Mouse (Mus musculus): Measurements from ENCODE around the gene Fbxo27. TPM values are rescaled to one million over a fixed set of nuclear protein-coding genes. Genes with fewer than 3 reads are reported as not detected.
A peak's percentile ranks its signal among the peaks of the same experiment; 100 is the strongest.

Gene Fbxo27
- 1.4 and 1.7 TPM in 2 replicates for polyA plus RNA-seq (2014; fragmentation: Nextera tagmentation; extraction: Ambion mirVana)

DNA sequence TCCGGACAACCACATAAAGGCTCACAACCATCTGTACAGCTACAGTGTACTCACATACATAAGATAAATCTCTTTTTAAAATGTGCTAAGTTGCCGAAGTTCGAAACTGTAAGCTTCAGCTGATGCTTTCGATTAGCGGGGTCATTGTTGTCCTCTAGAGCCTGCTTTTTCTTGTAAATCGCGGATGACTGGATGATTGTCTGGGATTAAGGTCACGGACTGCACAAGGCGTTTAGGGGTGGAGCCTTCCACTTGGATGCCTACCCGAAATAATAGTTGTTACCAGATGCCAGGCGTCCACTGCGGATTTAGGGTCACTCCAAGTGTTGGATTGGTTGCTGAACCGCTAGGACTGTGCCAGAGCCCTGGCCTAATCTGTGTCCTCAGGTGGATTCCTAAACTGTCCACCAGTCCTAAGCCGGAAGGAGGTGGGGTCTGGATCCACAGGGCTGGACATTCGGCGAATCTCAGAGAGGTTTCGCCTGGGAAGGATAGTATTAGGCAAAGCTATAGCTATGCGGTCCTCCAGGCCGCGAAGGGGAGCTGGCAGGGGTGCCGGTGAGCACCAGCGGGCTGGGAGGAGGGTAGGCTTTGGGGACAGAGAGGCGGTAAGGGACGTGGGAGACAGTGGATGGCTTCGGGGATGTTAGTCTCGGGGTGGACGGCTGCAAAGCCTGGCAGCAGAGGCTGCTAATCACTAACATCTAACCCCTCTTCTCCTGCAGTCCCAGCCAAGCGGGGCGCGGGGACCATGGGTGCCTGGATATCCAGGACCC, at the start of gene Fbxo27:
Fbxo27 (plus strand) TSS at position 305 of the 776 bp plus-strand sequence.
- H3K27ac ChIP-seq (ENCODE audit: low read depth, low read length) = no peak within 1 kb of the TSS
- ATAC-seq (replicated peaks; ENCODE audit: low FRiP score) = no peak
- H3K4me1 ChIP-seq (replicated peaks; ENCODE audit: control insufficient read depth, insufficient read depth, low read length) = peaks cover 3% of the 10 kb centered on the region; the same call in 1 of the 2 replicates
- no peaks in the 10 kb centered on the region; the same call in 1 of the 2 replicates for H3K36me3 ChIP-seq (ENCODE audit: control insufficient read depth, insufficient read depth, low read length)
- WGBS = 35% methylated on average over 30 of the region's 30 CpGs
- peak within 1 kb of the TSS; percentile 74 for H3K4me2 ChIP-seq
- no peaks in the 10 kb centered on the region for H3K9me3 ChIP-seq (ENCODE audit: control insufficient read depth, low read length)
- H3K4me3 ChIP-seq (ENCODE audit: low read depth, low read length) = peak within 1 kb of the TSS; percentile 43
- H3K9ac ChIP-seq (ENCODE audit: low read depth, low read length) = 0 out of 2 replicates have a peak within 1 kb of the TSS, but pooled peaks have one; percentile 8
- no peak for DNase-seq (ENCODE audit: low spot score)
- H3K27me3 ChIP-seq (replicated peaks; ENCODE audit: control insufficient read depth, insufficient read depth, low read length) = peaks cover 31% of the 10 kb centered on the region

DNA sequence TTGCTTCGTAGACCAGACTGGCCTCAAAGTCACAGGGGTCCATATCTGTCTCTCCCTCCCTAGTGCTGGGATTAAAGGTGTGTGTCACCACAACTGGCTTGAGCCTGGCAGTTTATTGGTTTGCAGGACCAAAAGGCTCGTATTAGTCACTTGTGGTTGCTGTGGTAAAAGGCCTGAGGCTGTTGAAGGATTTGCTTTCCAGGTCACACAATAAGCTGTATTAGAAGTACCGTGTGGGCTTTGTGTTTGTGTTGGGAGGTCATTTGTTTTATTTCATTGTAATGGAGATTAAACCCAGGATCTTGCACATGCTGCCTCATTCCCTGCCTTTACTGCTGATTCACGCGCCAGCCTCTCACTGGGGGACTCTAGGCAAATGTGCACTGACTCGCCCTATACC, 47.3 kb upstream of the Fbxo27 start:
- H3K9ac ChIP-seq (ENCODE audit: low read depth, low read length) = no peak overlapping the region
- H3K27ac ChIP-seq (ENCODE audit: low read depth, low read length) = no peak overlapping the region
- ATAC-seq (replicated peaks; ENCODE audit: low FRiP score) = no peak
- no peaks in the 10 kb centered on the region for H3K27me3 ChIP-seq (replicated peaks; ENCODE audit: control insufficient read depth, insufficient read depth, low read length)
- H3K4me2 ChIP-seq = no peak overlapping the region
- no peaks in the 10 kb centered on the region for H3K4me1 ChIP-seq (replicated peaks; ENCODE audit: control insufficient read depth, insufficient read depth, low read length)
- no peaks in the 10 kb centered on the region for H3K36me3 ChIP-seq (ENCODE audit: control insufficient read depth, insufficient read depth, low read length)
- 75% methylated on average over 6 of the region's 6 CpGs for WGBS
- no peaks in the 10 kb centered on the region for H3K9me3 ChIP-seq (ENCODE audit: control insufficient read depth, low read length)
- H3K4me3 ChIP-seq (ENCODE audit: low read depth, low read length) = no peak overlapping the region
- DNase-seq (ENCODE audit: low spot score) = no peak

DNA sequence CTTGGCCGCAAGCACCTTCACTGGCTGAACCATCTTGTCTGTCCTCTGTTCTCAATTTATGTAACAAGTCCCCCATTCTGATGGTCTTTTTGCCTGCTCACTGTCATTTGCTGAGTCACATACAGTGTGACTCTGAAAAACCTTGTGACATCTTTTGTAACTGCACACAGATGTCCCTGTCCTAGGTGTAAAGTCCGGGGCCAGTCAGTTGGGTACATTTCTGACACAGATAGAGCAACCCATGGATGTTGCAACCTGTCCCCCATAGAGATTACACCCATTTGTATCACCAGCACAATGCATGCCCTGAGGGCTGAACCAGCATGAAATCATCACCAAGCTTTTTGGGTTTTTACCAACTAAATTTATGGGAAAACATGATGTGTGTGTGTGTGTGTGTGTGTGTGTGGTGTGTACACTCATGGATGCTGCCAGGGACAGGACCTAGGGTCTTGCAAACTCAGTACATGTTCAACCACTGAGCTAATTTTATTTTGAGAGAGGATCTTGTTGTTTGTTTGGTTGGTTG, 46.6 kb upstream of the Fbxo27 start:
- H3K27ac ChIP-seq (ENCODE audit: low read depth, low read length) = no peak overlapping the region
- no peak overlapping the region for H3K4me3 ChIP-seq (ENCODE audit: low read depth, low read length)
- ATAC-seq (replicated peaks; ENCODE audit: low FRiP score) = no peak
- no peaks in the 10 kb centered on the region for H3K36me3 ChIP-seq (ENCODE audit: control insufficient read depth, insufficient read depth, low read length)
- no peak for DNase-seq (ENCODE audit: low spot score)
- no peak overlapping the region for H3K4me2 ChIP-seq
- H3K4me1 ChIP-seq (replicated peaks; ENCODE audit: control insufficient read depth, insufficient read depth, low read length) = no peaks in the 10 kb centered on the region
- WGBS = 81% methylated on average over 2 of the region's 2 CpGs
- H3K27me3 ChIP-seq (replicated peaks; ENCODE audit: control insufficient read depth, insufficient read depth, low read length) = no peaks in the 10 kb centered on the region
- no peak overlapping the region for H3K9ac ChIP-seq (ENCODE audit: low read depth, low read length)
- H3K9me3 ChIP-seq (ENCODE audit: control insufficient read depth, low read length) = no peaks in the 10 kb centered on the region

DNA sequence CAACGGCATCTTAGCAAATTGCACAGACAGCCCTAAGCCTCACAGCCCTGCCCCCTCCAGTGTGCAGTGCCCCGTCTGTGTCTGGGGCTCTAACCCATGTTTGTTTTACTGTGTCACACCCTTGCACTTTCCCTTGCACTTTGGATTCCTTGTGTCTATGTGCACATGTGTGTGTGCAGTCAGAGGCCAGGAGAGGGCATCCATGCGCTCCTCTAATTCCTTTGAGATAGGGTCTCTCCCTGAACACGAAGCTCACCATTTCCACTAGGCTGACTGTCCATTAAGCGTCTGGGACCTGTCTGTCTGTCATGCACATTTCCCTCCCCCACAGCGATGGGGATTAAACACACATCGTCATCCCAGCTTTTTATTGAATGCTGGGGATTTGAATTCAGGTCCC, 45.6 kb upstream of the Fbxo27 start:
- Histone ChIP-seq H3K4me1 (replicated peaks; ENCODE audit: control insufficient read depth, insufficient read depth, low read length) (no peaks in the 10 kb centered on the region), H3K36me3 (ENCODE audit: control insufficient read depth, insufficient read depth, low read length) (no peaks in the 10 kb centered on the region), H3K4me2 (no peak overlapping the region), H3K27ac (ENCODE audit: low read depth, low read length) (no peak overlapping the region), H3K9me3 (ENCODE audit: control insufficient read depth, low read length) (no peaks in the 10 kb centered on the region), H3K4me3 (ENCODE audit: low read depth, low read length) (no peak overlapping the region), H3K9ac (ENCODE audit: low read depth, low read length) (no peak overlapping the region), H3K27me3 (replicated peaks; ENCODE audit: control insufficient read depth, insufficient read depth, low read length) (no peaks in the 10 kb centered on the region)
- 54% methylated on average over 7 of the region's 7 CpGs for WGBS
- ATAC-seq (replicated peaks; ENCODE audit: low FRiP score) (no peak), DNase-seq (ENCODE audit: low spot score) (no peak)

DNA sequence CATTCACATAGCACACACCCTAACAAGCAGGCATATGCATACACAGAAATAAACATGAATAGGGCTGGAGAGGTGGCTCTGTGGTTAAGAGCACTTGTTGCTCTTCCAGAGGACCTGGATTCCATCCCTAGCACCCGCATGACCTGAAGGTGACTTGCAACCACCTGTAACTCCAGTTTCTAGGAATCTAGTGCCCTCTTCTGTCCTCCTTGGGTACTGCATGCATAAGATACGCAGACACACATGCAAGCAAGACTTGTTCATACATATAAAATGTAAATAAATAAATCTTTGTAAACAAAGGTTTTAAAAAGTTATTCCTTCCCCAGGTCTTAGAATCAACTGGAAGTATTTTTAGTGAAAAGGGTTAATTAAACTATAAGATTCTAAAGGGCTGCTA, 41.5 kb upstream of the Fbxo27 start:
- Histone ChIP-seq H3K36me3 (ENCODE audit: control insufficient read depth, insufficient read depth, low read length) (no peaks in the 10 kb centered on the region), H3K4me2 (no peak overlapping the region), H3K4me1 (replicated peaks; ENCODE audit: control insufficient read depth, insufficient read depth, low read length) (no peaks in the 10 kb centered on the region), H3K27ac (ENCODE audit: low read depth, low read length) (no peak overlapping the region), H3K27me3 (replicated peaks; ENCODE audit: control insufficient read depth, insufficient read depth, low read length) (no peaks in the 10 kb centered on the region), H3K9me3 (ENCODE audit: control insufficient read depth, low read length) (no peaks in the 10 kb centered on the region), H3K4me3 (ENCODE audit: low read depth, low read length) (no peak overlapping the region), H3K9ac (ENCODE audit: low read depth, low read length) (no peak overlapping the region)
- DNase-seq (ENCODE audit: low spot score) = no peak
- no peak for ATAC-seq (replicated peaks; ENCODE audit: low FRiP score)
- WGBS = 89% methylated on average over 2 of the region's 2 CpGs

DNA sequence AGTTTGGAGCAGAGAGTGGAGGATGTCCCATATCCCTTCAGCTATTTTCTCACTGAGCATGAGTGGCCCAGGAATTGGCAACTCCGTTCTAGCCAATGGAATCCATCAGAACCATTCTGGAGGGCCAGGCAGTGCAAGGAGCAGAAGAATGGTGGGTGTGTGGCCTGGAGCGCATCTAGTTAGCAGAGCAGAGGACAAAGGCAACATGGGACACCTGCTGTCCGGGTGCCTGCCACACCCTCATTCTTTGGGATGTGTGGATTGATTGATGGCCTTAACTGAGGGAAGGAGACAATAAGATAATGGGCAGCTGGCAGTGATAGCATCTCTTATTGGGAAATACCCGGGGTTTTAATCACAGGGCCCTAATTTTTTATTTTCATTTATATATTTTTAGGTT, 36.2 kb upstream of the Fbxo27 start:
- H3K9me3 ChIP-seq (ENCODE audit: control insufficient read depth, low read length) = no peaks in the 10 kb centered on the region
- ATAC-seq (replicated peaks; ENCODE audit: low FRiP score) = no peak
- 67% methylated on average over 4 of the region's 4 CpGs for WGBS

DNA sequence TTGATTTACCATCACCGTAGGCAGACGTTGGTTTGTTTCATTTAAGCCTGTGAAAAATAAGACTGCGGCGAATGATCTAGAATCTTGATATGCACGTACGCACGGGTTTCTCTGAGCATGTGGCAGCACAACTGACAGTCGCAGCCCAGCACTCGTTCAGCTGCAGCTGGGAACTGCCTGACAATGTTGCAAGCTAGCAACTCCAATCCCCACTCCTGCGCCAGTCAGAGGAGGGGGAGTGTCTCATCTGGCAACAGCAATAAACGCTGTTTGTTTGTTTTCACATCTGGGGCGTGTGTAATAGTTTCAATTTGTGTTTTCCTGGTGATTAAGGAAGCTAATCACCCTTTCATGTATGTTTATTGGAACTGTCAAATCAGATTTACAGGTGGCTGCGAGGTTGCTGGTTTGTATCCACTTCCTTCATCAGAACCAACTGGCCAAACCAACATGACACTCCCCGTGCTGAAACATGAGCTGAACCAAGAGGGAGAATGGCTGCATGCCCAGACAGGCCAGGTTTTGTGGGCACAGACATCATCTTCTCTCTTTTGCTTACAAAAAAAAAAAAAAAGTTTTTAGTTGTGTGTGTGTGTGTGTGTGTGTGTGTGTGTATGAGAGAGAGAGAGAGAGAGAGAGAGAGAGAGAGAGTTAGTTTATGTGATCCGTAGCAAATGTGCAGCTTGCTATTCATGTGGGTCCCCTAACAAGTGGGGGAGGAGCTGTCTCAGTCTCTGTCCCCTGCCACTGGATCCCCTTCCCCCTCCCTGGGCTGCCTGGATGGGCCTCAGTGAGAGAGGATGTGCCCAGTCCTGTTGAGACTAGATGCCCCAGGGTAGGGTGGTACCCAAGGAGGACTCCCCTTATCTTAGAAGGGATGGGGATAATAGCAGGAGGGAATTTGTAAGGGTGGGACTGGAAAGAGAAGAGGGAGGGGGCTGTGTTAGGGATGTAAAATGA, 26.7 kb upstream of the Fbxo27 start:
- Histone ChIP-seq H3K4me2 (peak overlapping the region; percentile 12), H3K9ac (ENCODE audit: low read depth, low read length) (no peak overlapping the region), H3K36me3 (ENCODE audit: control insufficient read depth, insufficient read depth, low read length) (no peaks in the 10 kb centered on the region), H3K27me3 (replicated peaks; ENCODE audit: control insufficient read depth, insufficient read depth, low read length) (peaks cover 9% of the 10 kb centered on the region), H3K4me3 (ENCODE audit: low read depth, low read length) (no peak overlapping the region), H3K9me3 (ENCODE audit: control insufficient read depth, low read length) (no peaks in the 10 kb centered on the region), H3K4me1 (replicated peaks; ENCODE audit: control insufficient read depth, insufficient read depth, low read length) (no peaks in the 10 kb centered on the region), H3K27ac (ENCODE audit: low read depth, low read length) (no peak overlapping the region)
- no peak for DNase-seq (ENCODE audit: low spot score)
- WGBS = 22% methylated on average over 15 of the region's 15 CpGs
- ATAC-seq (replicated peaks; ENCODE audit: low FRiP score) = no peak

More for the DNA sequence above, 36.2 kb upstream of the Fbxo27 start:
- H3K4me3 ChIP-seq (ENCODE audit: low read depth, low read length) = no peak overlapping the region
- no peak for DNase-seq (ENCODE audit: low spot score)
- no peaks in the 10 kb centered on the region for H3K4me1 ChIP-seq (replicated peaks; ENCODE audit: control insufficient read depth, insufficient read depth, low read length)
- no peaks in the 10 kb centered on the region for H3K36me3 ChIP-seq (ENCODE audit: control insufficient read depth, insufficient read depth, low read length)
- H3K27ac ChIP-seq (ENCODE audit: low read depth, low read length) = no peak overlapping the region
- H3K9ac ChIP-seq (ENCODE audit: low read depth, low read length) = no peak overlapping the region
- no peaks in the 10 kb centered on the region for H3K27me3 ChIP-seq (replicated peaks; ENCODE audit: control insufficient read depth, insufficient read depth, low read length)
- H3K4me2 ChIP-seq = no peak overlapping the region

DNA sequence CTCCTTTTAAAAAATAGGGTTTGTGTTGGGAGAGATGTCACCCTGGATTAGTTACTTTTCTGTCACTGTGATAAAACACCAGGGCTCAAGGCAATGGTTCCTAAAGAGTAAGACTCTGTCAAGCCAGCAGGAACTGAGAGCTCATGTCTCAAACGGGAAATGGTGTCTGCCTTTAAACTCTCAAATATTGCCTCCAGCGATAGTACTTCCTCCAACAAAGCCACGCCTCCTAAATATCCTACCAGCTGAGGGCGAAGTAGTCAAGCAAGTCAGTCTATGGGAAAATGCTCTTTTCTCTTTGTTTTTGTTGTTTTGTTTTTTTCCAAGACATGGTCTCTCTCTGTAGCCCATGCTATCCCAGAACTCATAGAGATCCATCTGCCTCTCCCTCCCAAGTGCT, 21.5 kb upstream of the Fbxo27 start:
- Histone ChIP-seq H3K9ac (ENCODE audit: low read depth, low read length) (no peak overlapping the region), H3K36me3 (ENCODE audit: control insufficient read depth, insufficient read depth, low read length) (no peaks in the 10 kb centered on the region), H3K4me3 (ENCODE audit: low read depth, low read length) (no peak overlapping the region), H3K4me1 (replicated peaks; ENCODE audit: control insufficient read depth, insufficient read depth, low read length) (no peaks in the 10 kb centered on the region), H3K9me3 (ENCODE audit: control insufficient read depth, low read length) (no peaks in the 10 kb centered on the region), H3K27ac (ENCODE audit: low read depth, low read length) (no peak overlapping the region), H3K27me3 (replicated peaks; ENCODE audit: control insufficient read depth, insufficient read depth, low read length) (no peaks in the 10 kb centered on the region; the same call in 1 of the 2 replicates), H3K4me2 (no peak overlapping the region)
- WGBS = 45% methylated on average over 4 of the region's 4 CpGs
- DNase-seq (ENCODE audit: low spot score) (no peak), ATAC-seq (replicated peaks; ENCODE audit: low FRiP score) (no peak)

Measured in liver, embryonic 11.5 days (tissue).